Mouse (Mus musculus) intestine, embryonic 14.5 days (tissue): ENCODE data around the gene Pla2g12a. TPM values are rescaled to one million over a fixed set of nuclear protein-coding genes. Genes with fewer than 3 reads are reported as not detected.

Source experiments
- ATAC-seq: fragments of 200-750 bp; cut with Nextera tagmentation; replicated peaks from 2 replicates; pipeline ENCODE4 v1.8.0; 2017; ENCODE audit warnings: low read depth, moderate number of reproducible peaks, moderate TSS enrichment, moderate library complexity; ENCODE audit not compliant: low FRiP score, low TSS enrichment
- DNase-seq: peaks from one replicate; pipeline ENCODE4 v3.0.0-alpha.2; 2018; ENCODE audit warnings: low spot score
- H3K27ac ChIP-seq: fragments of 300-500 bp; sonication (generic); 2 replicates; pipeline ENCODE4 v1.5.1; 2014; ENCODE audit warnings: low read depth, mild to moderate bottlenecking, control low read depth
- H3K27me3 ChIP-seq: fragments of 300-500 bp; sonication (generic); replicated peaks from 2 replicates; pipeline ENCODE4 v1.6.1; 2014; ENCODE audit warnings: low read length, control low read depth; ENCODE audit not compliant: control insufficient read depth, insufficient read depth
- H3K36me3 ChIP-seq: fragments of 300-500 bp; sonication (generic); 2 replicates; pipeline ENCODE4 v1.6.1; 2014; ENCODE audit warnings: low read length, control low read depth; ENCODE audit not compliant: control insufficient read depth, insufficient read depth
- H3K4me1 ChIP-seq: fragments of 300-500 bp; sonication (generic); replicated peaks from 2 replicates; pipeline ENCODE4 v1.6.1; 2014; ENCODE audit warnings: low read length, control low read depth, mixed read lengths; ENCODE audit not compliant: control insufficient read depth, insufficient read depth
- H3K4me2 ChIP-seq: fragments of 300-500 bp; sonication (generic); 2 replicates; pipeline ENCODE4 v1.6.1; 2014; ENCODE audit warnings: low read length
- H3K4me3 ChIP-seq: fragments of 300-500 bp; sonication (generic); 2 replicates; pipeline ENCODE4 v1.5.1; 2014; ENCODE audit warnings: low read depth, low read length, control low read depth, mixed read lengths
- H3K9ac ChIP-seq: fragments of 300-500 bp; sonication (generic); 2 replicates; pipeline ENCODE4 v1.6.1; 2014; ENCODE audit warnings: mild to moderate bottlenecking, low read length
- H3K9me3 ChIP-seq: fragments of 300-500 bp; sonication (generic); 2 replicates; pipeline ENCODE4 v1.6.1; 2016; ENCODE audit warnings: low read length, control low read depth; ENCODE audit not compliant: control insufficient read depth
- WGBS: fragments of 180-500 bp; shearing (Covaris S2); extraction: QIAGEN DNeasy Blood & Tissue Kit; methylation state at CpG from one replicate; pipeline ENCODE4 v1.1.7; 2014; 5-methylcytosine and 5-hydroxymethylcytosine counted together
- polyA plus RNA-seq: library from polyadenylated mRNA; unstranded; fragments of >200 nt; fragmentation: Nextera tagmentation; extraction: Ambion mirVana; gene quantifications from 2 replicates; pipeline ENCODE4 v1.2.1, GENCODE M21; 2014

The Pla2g12a gene
- polyA plus RNA-seq, 1 experiment from 2014 or later, result 67.0 TPM

- H3K4me1 ChIP-seq, result no peaks in the 10 kb centered on the region
- ATAC-seq, result no peak
These were observed 31.6 kb upstream of the Pla2g12a start for GRCm38 (mm10) chr3:129846846-129847245.

GRCm38 (mm10) chr3:129862592-129862991 is 15.8 kb upstream of the Pla2g12a start:
- Histone ChIP-seq H3K4me3 (no peak overlapping the region), H3K27me3 (no peaks in the 10 kb centered on the region), H3K4me2 (no peak overlapping the region), H3K9ac (no peak overlapping the region), H3K36me3 (no peaks in the 10 kb centered on the region), H3K27ac (no peak overlapping the region), H3K4me1 (no peaks in the 10 kb centered on the region), H3K9me3 (0 out of 2 replicates have a peak, but pooled peaks cover 2% of the 10 kb centered on the region)
- 65% methylated on average over 2 of the region's 2 CpGs for WGBS
- DNase-seq, result no peak
- no peak for ATAC-seq

More at GRCm38 (mm10) chr3:129846846-129847245, 31.6 kb upstream of the Pla2g12a start:
- Histone ChIP-seq H3K36me3 (no peaks in the 10 kb centered on the region), H3K4me2 (no peak overlapping the region), H3K9ac (no peak overlapping the region), H3K27me3 (no peaks in the 10 kb centered on the region), H3K27ac (no peak overlapping the region), H3K9me3 (no peaks in the 10 kb centered on the region), H3K4me3 (no peak overlapping the region)
- DNase-seq, result no peak
- WGBS, result 83% methylated on average over 7 of the region's 7 CpGs

GRCm38 (mm10) chr3:129863698-129864097 is 14.7 kb upstream of the Pla2g12a start:
- Histone ChIP-seq H3K4me3 (no peak overlapping the region), H3K27ac (no peak overlapping the region), H3K9ac (no peak overlapping the region), H3K27me3 (no peaks in the 10 kb centered on the region), H3K4me1 (no peaks in the 10 kb centered on the region), H3K9me3 (no peaks in the 10 kb centered on the region), H3K36me3 (no peaks in the 10 kb centered on the region), H3K4me2 (no peak overlapping the region)
- no peak for ATAC-seq
- WGBS, result 53% methylated on average over 14 of the region's 14 CpGs
- DNase-seq, result peak; percentile 64

DNA sequence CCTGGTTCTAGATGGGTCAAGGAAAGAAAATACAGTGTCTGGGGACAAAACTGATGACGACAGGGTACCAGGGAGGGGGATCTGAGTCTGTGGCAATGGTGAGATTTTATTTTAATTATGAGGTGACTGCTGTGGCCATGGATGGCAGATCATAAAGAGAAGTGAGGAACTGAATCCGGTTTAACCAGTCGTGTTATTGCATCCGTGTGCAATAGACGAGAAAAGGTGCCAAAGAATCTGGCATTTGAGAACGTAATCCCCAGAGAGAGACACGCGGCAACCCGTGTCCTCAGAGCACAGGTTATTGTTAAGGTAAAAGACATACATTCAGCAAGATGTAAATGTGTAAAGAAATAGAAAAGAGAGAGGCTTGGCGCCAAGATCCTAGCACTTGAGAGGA is 1.1 kb upstream of the Pla2g12a start:
- no peak for ATAC-seq
- Histone ChIP-seq H3K27ac (no peak overlapping the region), H3K9me3 (no peaks in the 10 kb centered on the region), H3K9ac (no peak overlapping the region), H3K36me3 (no peaks in the 10 kb centered on the region), H3K4me3 (no peak overlapping the region), H3K4me2 (no peak overlapping the region), H3K4me1 (no peaks in the 10 kb centered on the region), H3K27me3 (no peaks in the 10 kb centered on the region)
- WGBS, result 90% methylated on average over 10 of the region's 10 CpGs
- DNase-seq, result no peak

DNA sequence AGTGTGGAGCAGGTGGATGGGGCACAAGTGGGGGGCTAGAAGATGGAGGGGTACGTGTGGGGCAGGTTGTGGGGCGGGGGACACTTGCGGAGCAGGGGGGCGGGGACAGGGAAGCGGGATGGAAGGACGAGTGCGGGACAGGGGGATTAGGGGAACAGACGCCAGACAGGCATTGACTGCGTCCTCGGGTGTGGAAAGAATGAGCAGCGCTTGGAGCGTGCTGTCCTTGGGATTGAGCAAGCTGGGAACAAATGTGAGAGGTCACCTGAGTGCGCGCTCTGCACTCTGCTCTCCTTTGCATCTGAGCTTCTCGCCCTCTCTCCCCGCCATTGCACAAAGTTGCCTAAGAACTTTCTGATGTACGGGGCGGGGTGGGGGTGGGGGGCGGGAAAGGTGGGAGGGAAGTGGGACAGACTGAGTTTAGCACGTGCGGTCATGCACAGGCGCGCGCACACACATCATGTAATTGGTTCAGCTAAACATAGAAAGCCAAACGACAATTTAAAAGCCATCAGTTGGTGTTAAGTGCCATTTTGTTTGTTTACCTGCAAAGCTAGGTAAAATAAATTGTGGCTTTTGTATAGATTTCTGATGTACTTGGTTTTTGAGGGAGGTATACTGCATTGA is 838 bp downstream of the Pla2g12a start:
- WGBS, result under 1% methylated on average over 25 of the region's 25 CpGs
- Histone ChIP-seq H3K4me2 (peak overlapping the region; percentile 78), H3K9ac (peak overlapping the region; percentile 67), H3K4me3 (peak overlapping the region; percentile 62), H3K27ac (peak overlapping the region; percentile 67), H3K4me1 (no peaks in the 10 kb centered on the region), H3K27me3 (no peaks in the 10 kb centered on the region), H3K36me3 (no peaks in the 10 kb centered on the region), H3K9me3 (no peaks in the 10 kb centered on the region)
- DNase-seq (peak; percentile 74), ATAC-seq (peak; percentile 77)

DNA sequence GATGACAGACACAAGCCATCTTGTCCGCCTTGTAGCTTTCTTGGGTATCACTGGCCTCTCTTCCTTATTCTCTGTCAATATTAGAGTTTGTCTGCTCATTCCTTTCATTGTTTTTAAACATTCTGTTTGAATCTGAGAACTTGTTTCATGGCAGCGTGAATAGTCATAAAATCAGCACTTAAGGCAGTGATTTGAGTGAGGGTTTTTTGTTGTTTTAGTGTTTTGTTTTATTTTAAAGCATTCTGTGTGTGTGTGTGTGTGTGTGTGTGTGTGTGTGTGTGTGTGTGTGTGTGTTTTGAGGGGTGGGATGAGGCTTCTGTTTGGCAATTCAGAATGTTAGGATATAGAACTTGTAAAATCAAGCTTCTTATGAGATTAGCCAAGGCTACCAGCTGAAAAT is 1.5 kb downstream of the Pla2g12a start:
- no peak for DNase-seq
- no peaks in the 10 kb centered on the region for H3K9me3 ChIP-seq
- H3K4me1 ChIP-seq, result no peaks in the 10 kb centered on the region
- H3K4me3 ChIP-seq, result peak overlapping the region; percentile 62; the same call in 1 of the 2 replicates
- no peak overlapping the region for H3K27ac ChIP-seq
- H3K27me3 ChIP-seq, result no peaks in the 10 kb centered on the region
- WGBS, result 67% methylated on average over 2 of the region's 2 CpGs
- ATAC-seq, result no peak
- H3K4me2 ChIP-seq, result peak overlapping the region; percentile 78
- no peaks in the 10 kb centered on the region for H3K36me3 ChIP-seq
- no peak overlapping the region for H3K9ac ChIP-seq

GRCm38 (mm10) chr3:129880925-129881593 is 2.7 kb downstream of the Pla2g12a start:
- H3K9ac ChIP-seq, result no peak overlapping the region
- DNase-seq (no peak), ATAC-seq (no peak)
- WGBS, result 73% methylated on average over 8 of the region's 8 CpGs
- H3K4me1 ChIP-seq, result no peaks in the 10 kb centered on the region
- H3K36me3 ChIP-seq, result no peaks in the 10 kb centered on the region
- H3K27me3 ChIP-seq, result no peaks in the 10 kb centered on the region
- H3K27ac ChIP-seq, result no peak overlapping the region
- H3K4me3 ChIP-seq, result no peak overlapping the region
- no peaks in the 10 kb centered on the region for H3K9me3 ChIP-seq
- no peak overlapping the region for H3K4me2 ChIP-seq

- Histone ChIP-seq H3K4me3 (no peak overlapping the region), H3K4me1 (0 out of 2 replicates have a peak, but pooled peaks cover 4% of the 10 kb centered on the region), H3K27ac (no peak overlapping the region), H3K9me3 (no peaks in the 10 kb centered on the region), H3K4me2 (no peak overlapping the region), H3K9ac (no peak overlapping the region), H3K27me3 (no peaks in the 10 kb centered on the region), H3K36me3 (0 out of 2 replicates have a peak, but pooled peaks cover 2% of the 10 kb centered on the region)
- DNase-seq (no peak), ATAC-seq (no peak)
- 67% methylated on average over 9 of the region's 9 CpGs for WGBS
These were observed 7.2 kb downstream of the Pla2g12a start for GRCm38 (mm10) chr3:129885577-129885976.
